Mouse (Mus musculus) lung, embryonic 15.5 days (tissue): Measurements from ENCODE around the gene Nyap1. TPM values are rescaled to one million over a fixed set of nuclear protein-coding genes. Genes with fewer than 3 reads are reported as not detected.
"Not testable (repeated sequence)": the region's sequence is repeated elsewhere in the genome, so short reads cannot be mapped to it uniquely, and the experiment has no call there.

Experiments used
- ATAC-seq: fragments of 200-750 bp; cut with Nextera tagmentation; 2 replicates; pipeline ENCODE4 v1.8.0; 2017; ENCODE audit warnings: moderate number of reproducible peaks, borderline replicate concordance; ENCODE audit not compliant: low FRiP score, low TSS enrichment; ENCODE audit errors: extremely low read depth
- H3K27ac ChIP-seq: fragments of 300-500 bp; sonication (generic); 2 replicates; pipeline ENCODE4 v1.5.1; 2015; ENCODE audit warnings: moderate library complexity, mild to moderate bottlenecking, inconsistent platforms
- H3K27me3 ChIP-seq: fragments of 300-500 bp; sonication (generic); 2 replicates; pipeline ENCODE4 v1.6.1; 2015; ENCODE audit warnings: inconsistent platforms
- H3K36me3 ChIP-seq: fragments of 300-500 bp; sonication (generic); 2 replicates; pipeline ENCODE4 v1.6.1; 2015; ENCODE audit warnings: inconsistent platforms
- H3K4me1 ChIP-seq: fragments of 300-500 bp; sonication (generic); 2 replicates; pipeline ENCODE4 v1.6.1; 2015; ENCODE audit warnings: inconsistent platforms
- H3K4me2 ChIP-seq: fragments of 300-500 bp; sonication (generic); 2 replicates; pipeline ENCODE4 v1.6.1; 2015; ENCODE audit warnings: inconsistent platforms, mild to moderate bottlenecking, moderate library complexity
- H3K4me3 ChIP-seq: fragments of 300-500 bp; sonication (generic); 2 replicates; pipeline ENCODE4 v1.5.1; 2015; ENCODE audit warnings: mild to moderate bottlenecking, inconsistent platforms
- H3K9ac ChIP-seq: fragments of 300-500 bp; sonication (generic); 2 replicates; pipeline ENCODE4 v1.6.1; 2015; ENCODE audit warnings: inconsistent platforms
- H3K9me3 ChIP-seq: fragments of 300-500 bp; sonication (generic); 2 replicates; pipeline ENCODE4 v1.6.1; 2016; ENCODE audit warnings: inconsistent platforms
- WGBS: fragments of 180-500 bp; shearing (Covaris S2); methylation state at CpG from one replicate; pipeline ENCODE4 v1.1.7; 2015; 5-methylcytosine and 5-hydroxymethylcytosine counted together
- polyA plus RNA-seq: library from polyadenylated mRNA; unstranded; fragments of >200 nt; fragmentation: Nextera tagmentation; extraction: Ambion mirVana; gene quantifications from 2 replicates; pipeline ENCODE4 v1.2.1, GENCODE M21; 2015

Nyap1 gene
- polyA plus RNA-seq, 1 experiment from 2014 or later, result 1.8 TPM

DNA sequence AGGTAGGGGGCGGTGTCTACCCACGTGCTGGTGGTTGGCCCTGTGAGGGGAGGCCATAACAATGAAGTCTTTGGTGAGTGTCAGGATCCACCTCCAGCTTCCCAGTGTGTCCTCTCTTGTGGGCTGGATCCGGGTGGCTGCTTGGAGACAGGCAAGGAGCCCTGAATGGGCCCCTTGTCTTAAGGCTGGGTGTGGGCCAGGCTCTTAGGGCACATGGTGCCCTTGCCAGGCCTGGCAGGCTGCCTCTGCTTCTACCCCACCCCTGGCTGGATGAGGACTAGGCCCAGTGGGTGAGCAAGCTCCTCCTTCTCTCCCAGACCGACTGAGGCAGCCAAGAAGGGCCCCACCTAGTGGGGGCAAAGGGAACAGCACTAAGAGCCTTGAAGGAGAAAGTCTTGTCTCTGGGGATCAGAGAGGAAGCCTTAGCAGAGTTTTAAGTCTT is 18.6 kb upstream of the Nyap1 start:
- no peaks in the 10 kb centered on the region for H3K9me3 ChIP-seq
- H3K27ac ChIP-seq, result peak overlapping the region; percentile 49
- no peaks in the 10 kb centered on the region for H3K27me3 ChIP-seq
- ATAC-seq, result peak; percentile 71
- no peak overlapping the region for H3K4me3 ChIP-seq
- H3K36me3 ChIP-seq, result peaks cover 27% of the 10 kb centered on the region
- 41% methylated on average over 4 of the region's 4 CpGs for WGBS
- H3K4me2 ChIP-seq, result no peak overlapping the region
- H3K9ac ChIP-seq, result no peak overlapping the region
- peaks cover 18% of the 10 kb centered on the region for H3K4me1 ChIP-seq

GRCm38 (mm10) chr5:137758921-137759534 is 17.6 kb upstream of the Nyap1 start:
- Histone ChIP-seq H3K27ac (peak overlapping the region; percentile 24; the same call in 1 of the 2 replicates), H3K4me1 (peaks cover 18% of the 10 kb centered on the region), H3K4me2 (no peak overlapping the region), H3K36me3 (peaks cover 29% of the 10 kb centered on the region), H3K9ac (no peak overlapping the region), H3K27me3 (no peaks in the 10 kb centered on the region), H3K9me3 (no peaks in the 10 kb centered on the region), H3K4me3 (no peak overlapping the region)
- WGBS, result 87% methylated on average over 19 of the region's 19 CpGs
- no peak for ATAC-seq

DNA sequence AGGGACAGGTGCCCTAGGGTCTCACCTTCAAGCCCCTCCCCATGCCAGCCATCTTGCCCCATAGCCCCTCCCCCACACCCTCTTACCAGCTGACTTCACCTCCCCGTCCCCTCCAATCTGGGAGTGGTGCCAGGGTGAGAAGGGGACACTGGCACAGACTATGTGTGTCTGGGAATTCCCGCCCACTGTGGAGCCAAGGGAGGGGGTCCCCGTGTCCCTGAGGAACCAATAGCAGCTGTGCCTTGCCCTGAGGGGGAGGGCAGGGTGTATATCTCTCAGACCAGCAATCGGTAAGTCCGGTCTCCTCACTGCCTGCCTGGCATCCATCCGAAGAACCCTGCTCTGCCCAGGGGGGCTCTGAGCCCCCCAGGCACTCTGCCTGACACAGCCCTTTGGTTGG is 16.5 kb upstream of the Nyap1 start:
- peak; percentile 10; the same call in 1 of the 2 replicates for ATAC-seq

DNA sequence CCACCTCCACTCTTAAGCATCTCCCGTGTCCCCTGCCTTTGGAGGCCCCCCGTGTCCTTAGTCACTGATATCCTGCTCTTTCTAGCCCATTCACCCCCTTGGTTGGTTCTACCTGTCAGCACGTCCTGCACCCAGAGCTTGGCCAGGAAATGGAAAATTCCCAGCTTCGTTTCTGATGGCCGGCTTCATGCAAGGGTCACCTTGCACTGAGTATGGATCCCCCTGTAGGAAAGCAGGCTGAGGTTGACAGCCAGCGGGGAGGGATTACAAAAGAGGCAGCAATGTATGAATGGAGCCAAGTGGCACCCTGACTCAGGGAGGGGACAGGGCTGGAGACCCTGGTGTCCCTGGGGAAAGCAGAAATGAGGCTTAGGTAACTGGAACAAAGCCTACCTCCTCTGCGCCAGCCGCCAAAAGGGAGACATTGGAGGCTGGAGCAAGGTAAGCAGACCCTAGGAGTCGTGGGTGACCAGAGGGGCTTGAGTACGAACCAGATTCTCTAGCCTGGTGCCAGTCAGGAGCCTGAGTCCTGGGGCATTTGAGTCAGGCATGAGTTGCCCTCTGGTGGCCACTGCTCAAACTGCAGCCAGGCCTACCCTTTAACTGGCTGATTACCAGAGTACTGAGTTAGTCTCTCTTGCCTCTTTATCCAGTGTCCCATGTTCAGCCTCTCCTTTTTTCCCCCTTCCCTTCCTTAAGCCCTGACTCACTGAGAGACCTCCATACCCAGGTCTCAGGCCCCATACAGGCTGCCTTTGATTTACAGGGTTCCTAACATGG is 15.7 kb upstream of the Nyap1 start:
- H3K9me3 ChIP-seq, result no peaks in the 10 kb centered on the region
- 0 out of 2 replicates have a peak, but pooled peaks have one; percentile 9 for ATAC-seq
- H3K27me3 ChIP-seq, result no peaks in the 10 kb centered on the region
- 46% methylated on average over 10 of the region's 10 CpGs for WGBS
- H3K27ac ChIP-seq, result no peak overlapping the region
- H3K9ac ChIP-seq, result no peak overlapping the region
- H3K4me2 ChIP-seq, result no peak overlapping the region
- H3K36me3 ChIP-seq, result peaks cover 46% of the 10 kb centered on the region
- peaks cover 30% of the 10 kb centered on the region for H3K4me1 ChIP-seq
- H3K4me3 ChIP-seq, result no peak overlapping the region

More for the DNA sequence above, 16.5 kb upstream of the Nyap1 start:
- Histone ChIP-seq H3K4me2 (no peak overlapping the region), H3K4me3 (no peak overlapping the region), H3K9me3 (no peaks in the 10 kb centered on the region), H3K4me1 (peaks cover 28% of the 10 kb centered on the region), H3K27me3 (no peaks in the 10 kb centered on the region), H3K27ac (no peak overlapping the region), H3K36me3 (peaks cover 39% of the 10 kb centered on the region), H3K9ac (no peak overlapping the region)
- 62% methylated on average over 6 of the region's 6 CpGs for WGBS

DNA sequence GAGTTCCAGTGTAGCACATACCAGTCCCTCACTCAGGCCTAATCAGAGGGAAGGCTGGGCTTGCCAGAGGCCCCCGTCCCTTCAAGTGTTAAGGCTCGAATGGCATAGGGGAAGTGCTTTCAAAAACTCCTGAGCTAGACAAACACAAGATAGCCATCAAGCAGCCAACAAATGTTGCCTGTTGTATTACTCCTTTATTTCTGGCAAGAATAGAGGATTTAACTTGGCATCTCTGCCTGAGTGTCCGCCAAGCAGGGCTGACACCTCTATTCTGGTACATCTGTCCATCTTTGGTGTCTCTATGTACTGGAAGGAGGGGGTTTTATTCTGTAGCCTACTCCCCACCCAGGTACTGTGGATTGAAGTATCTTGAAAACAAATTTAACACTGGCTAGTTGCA is 14.7 kb upstream of the Nyap1 start:
- Histone ChIP-seq H3K36me3 (peaks cover 56% of the 10 kb centered on the region), H3K4me3 (no peak overlapping the region), H3K27me3 (no peaks in the 10 kb centered on the region), H3K4me1 (peaks cover 30% of the 10 kb centered on the region), H3K4me2 (no peak overlapping the region), H3K9ac (no peak overlapping the region), H3K27ac (peak overlapping the region; percentile 10; the same call in 1 of the 2 replicates), H3K9me3 (no peaks in the 10 kb centered on the region)
- 51% methylated on average over 3 of the region's 3 CpGs for WGBS
- ATAC-seq, result no peak

- no peak overlapping the region for H3K4me3 ChIP-seq
- H3K27me3 ChIP-seq, result no peaks in the 10 kb centered on the region
- H3K9ac ChIP-seq, result no peak overlapping the region
- H3K36me3 ChIP-seq, result peaks cover 61% of the 10 kb centered on the region
- H3K27ac ChIP-seq, result no peak overlapping the region
- H3K9me3 ChIP-seq, result no peaks in the 10 kb centered on the region
- H3K4me1 ChIP-seq, result peaks cover 33% of the 10 kb centered on the region
- no peak for ATAC-seq
- no peak overlapping the region for H3K4me2 ChIP-seq
- 79% methylated on average over 5 of the region's 5 CpGs for WGBS
Observed at GRCm38 (mm10) chr5:137755425-137755824, 14.0 kb upstream of the Nyap1 start.

DNA sequence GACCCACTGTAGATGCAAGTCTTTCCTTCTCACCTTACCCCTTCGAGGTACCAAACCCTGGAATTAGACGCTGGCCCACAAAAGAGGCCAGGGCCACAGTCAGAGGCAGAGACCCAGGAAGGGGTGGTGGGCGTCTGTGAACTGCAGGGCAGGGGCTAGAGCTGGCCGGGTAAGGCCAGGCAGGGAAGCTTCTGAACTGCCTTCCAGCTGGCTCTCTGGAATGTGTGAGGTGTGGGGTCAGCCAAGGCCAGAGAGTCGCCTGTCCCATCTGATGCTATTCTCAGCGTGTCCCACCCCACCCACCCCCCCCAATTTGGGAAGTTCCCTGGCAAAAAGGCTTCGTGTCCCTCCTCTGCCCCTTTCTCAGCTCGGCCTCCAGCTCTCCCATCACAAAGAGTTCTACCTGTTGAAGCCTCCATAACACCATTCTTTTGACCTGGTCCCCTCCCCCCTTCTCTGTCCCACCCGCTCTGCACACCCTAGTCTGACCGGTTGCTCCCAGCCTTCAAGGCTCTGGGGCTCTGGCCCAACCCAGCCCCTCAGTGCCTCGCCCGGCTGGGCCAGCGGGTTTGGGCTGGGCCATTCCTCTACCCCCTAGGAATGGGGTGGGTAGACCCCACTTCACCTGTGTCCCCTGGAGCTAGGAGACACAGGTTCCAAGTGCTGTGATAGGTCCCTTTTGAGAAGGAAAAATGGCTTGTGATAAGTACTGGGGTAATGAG is 11.9 kb upstream of the Nyap1 start:
- Histone ChIP-seq H3K4me3 (no peak overlapping the region), H3K27ac (0 out of 2 replicates have a peak overlapping the region, but pooled peaks have one; percentile 19), H3K36me3 (peaks cover 50% of the 10 kb centered on the region), H3K4me2 (no peak overlapping the region), H3K9ac (no peak overlapping the region), H3K9me3 (no peaks in the 10 kb centered on the region), H3K4me1 (peaks cover 42% of the 10 kb centered on the region), H3K27me3 (no peaks in the 10 kb centered on the region)
- WGBS, result 63% methylated on average over 13 of the region's 13 CpGs
- no peak for ATAC-seq

DNA sequence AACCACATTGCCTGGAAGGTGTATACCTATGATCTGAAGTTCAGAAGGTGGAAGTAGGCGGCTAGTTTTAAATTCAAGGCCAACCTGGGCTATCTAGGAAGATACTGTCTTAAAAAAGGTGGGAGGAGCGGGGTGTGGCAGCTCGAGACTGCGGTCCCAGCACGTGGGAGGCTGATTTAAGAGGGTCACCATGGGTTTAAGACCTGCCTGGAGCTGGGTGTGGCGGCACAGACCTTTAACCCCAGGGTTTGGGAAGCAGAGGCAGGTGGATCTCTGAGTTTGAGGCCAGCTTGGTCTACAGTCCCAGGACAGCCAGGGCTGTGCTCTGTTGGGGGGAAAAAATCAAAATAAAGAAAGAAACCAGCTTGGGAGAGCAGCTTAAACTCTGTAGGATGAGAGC is 10.6 kb upstream of the Nyap1 start:
- H3K27me3 ChIP-seq, result no peaks in the 10 kb centered on the region
- no peak overlapping the region for H3K4me2 ChIP-seq
- peaks cover 44% of the 10 kb centered on the region for H3K36me3 ChIP-seq
- no peak overlapping the region for H3K27ac ChIP-seq
- no peak overlapping the region for H3K4me3 ChIP-seq
- WGBS, result 86% methylated on average over 6 of the region's 6 CpGs
- H3K9ac ChIP-seq, result no peak overlapping the region
- H3K4me1 ChIP-seq, result peaks cover 42% of the 10 kb centered on the region
- ATAC-seq, result no peak
- no peaks in the 10 kb centered on the region for H3K9me3 ChIP-seq

GRCm38 (mm10) chr5:137751221-137751887 is 9.9 kb upstream of the Nyap1 start:
- Histone ChIP-seq H3K9me3 (no peaks in the 10 kb centered on the region), H3K4me3 (no peak overlapping the region), H3K4me1 (peaks cover 42% of the 10 kb centered on the region), H3K36me3 (peaks cover 44% of the 10 kb centered on the region), H3K27ac (no peak overlapping the region), H3K4me2 (no peak overlapping the region), H3K27me3 (no peaks in the 10 kb centered on the region), H3K9ac (no peak overlapping the region)
- WGBS, result 85% methylated on average over 13 of the region's 13 CpGs
- ATAC-seq, result no peak

DNA sequence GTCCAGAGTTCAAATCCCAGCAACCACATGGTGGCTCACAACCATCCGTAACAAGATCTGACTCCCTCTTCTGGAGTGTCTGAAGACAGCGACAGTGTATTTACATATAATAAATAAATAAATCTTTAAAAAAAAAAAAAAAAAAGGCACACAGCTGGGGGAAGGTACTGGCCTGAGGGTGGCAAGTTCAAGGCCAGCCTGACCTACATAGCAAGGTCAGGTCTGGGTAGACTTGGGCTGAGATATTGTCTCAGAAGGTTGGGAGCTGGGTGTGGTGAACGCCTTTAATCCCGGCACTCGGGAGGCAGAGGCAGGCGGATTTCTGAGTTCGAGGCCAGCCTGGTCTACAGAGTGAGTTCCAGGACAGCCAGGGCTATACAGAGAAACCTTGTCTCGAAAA is 8.8 kb upstream of the Nyap1 start:
- WGBS, result 86% methylated on average over 6 of the region's 8 CpGs
- not testable (repeated sequence) for H3K27ac ChIP-seq, ATAC-seq

GRCm38 (mm10) chr5:137749196-137749836 is 7.9 kb upstream of the Nyap1 start:
- Histone ChIP-seq H3K4me3 (peak overlapping the region; percentile 86), H3K27me3 (no peaks in the 10 kb centered on the region), H3K4me2 (peak overlapping the region; percentile 89), H3K9ac (no peak overlapping the region), H3K36me3 (peaks cover 35% of the 10 kb centered on the region), H3K4me1 (peaks cover 46% of the 10 kb centered on the region), H3K27ac (peak overlapping the region; percentile 99), H3K9me3 (no peaks in the 10 kb centered on the region)
- no peak for ATAC-seq
- 29% methylated on average over 6 of the region's 6 CpGs for WGBS

More for the DNA sequence above, 8.8 kb upstream of the Nyap1 start:
- not testable (repeated sequence) for H3K9ac ChIP-seq, H3K9me3 ChIP-seq, H3K27me3 ChIP-seq, H3K4me3 ChIP-seq, H3K4me2 ChIP-seq
- peaks cover 41% of the 10 kb centered on the region for H3K4me1 ChIP-seq
- H3K36me3 ChIP-seq, result peaks cover 35% of the 10 kb centered on the region
